Mouse (Mus musculus) ES-E14 (cell line): ENCODE measurements at regions not wholly inside any gene's neighbourhood (a gene's known extent, or its start where the extent isn't known, plus 50 kb on each side); places are given as distances from the start of the nearest gene placed in this dataset.

Source experiments
- DNase-seq: peaks from one replicate; pipeline ENCODE4 v3.0.0-alpha.2; 2013; ENCODE audit warnings: low read depth, low spot score
- H3K27ac ChIP-seq: 2 replicates; pipeline ENCODE4 v1.5.1; 2012; ENCODE audit warnings: low read depth, mild to moderate bottlenecking, low read length, moderate library complexity, mixed read lengths; ENCODE audit not compliant: poor library complexity, insufficient read depth, severe bottlenecking
- H3K36me3 ChIP-seq: 2 replicates; pipeline ENCODE4 v1.6.1; 2012; ENCODE audit warnings: mild to moderate bottlenecking, low read length, moderate library complexity, mixed read lengths; ENCODE audit not compliant: control insufficient read depth, poor library complexity, insufficient read depth, severe bottlenecking
- H3K4me1 ChIP-seq, 2 experiments: fragments of 150-350 bp in 1 of 2; sonication (generic) in 1 of 2; 2 replicates each; pipeline ENCODE4 v1.6.1; 2012; ENCODE audit warnings: low read length in 2 of 2, mild to moderate bottlenecking in 1 of 2, mixed read lengths in 1 of 2; ENCODE audit not compliant: control insufficient read depth in 2 of 2, insufficient read depth in 2 of 2, poor library complexity in 1 of 2
- H3K4me3 ChIP-seq, 2 experiments: fragments of 150-350 bp in 1 of 2; sonication (generic) in 1 of 2; 2 replicates each; pipeline ENCODE4 v1.5.1; 2012; ENCODE audit warnings: low read length in 2 of 2, low read depth in 1 of 2, mild to moderate bottlenecking in 1 of 2, mixed read lengths in 1 of 2; ENCODE audit not compliant: insufficient read depth in 1 of 2, poor library complexity in 1 of 2, severe bottlenecking in 1 of 2
- H3K9ac ChIP-seq: 2 replicates; pipeline ENCODE4 v1.6.1; 2012; ENCODE audit warnings: low read depth, mild to moderate bottlenecking, low read length, mixed read lengths; ENCODE audit not compliant: poor library complexity, insufficient read depth, severe bottlenecking
- H3K9me3 ChIP-seq: fragments of 150-350 bp; sonication (generic); 2 replicates; pipeline ENCODE4 v1.6.1; 2012; ENCODE audit warnings: low read depth, mild to moderate bottlenecking, low read length; ENCODE audit not compliant: control insufficient read depth, insufficient read depth
- CHD2 ChIP-seq: IDR thresholded peaks from 2 replicates; pipeline ENCODE4 v1.6.1; 2014; ENCODE audit warnings: mild to moderate bottlenecking, low read depth, low read length, inconsistent platforms
- HCFC1 ChIP-seq: IDR thresholded peaks from 2 replicates; pipeline ENCODE4 v1.6.1; 2012; ENCODE audit warnings: low read length, inconsistent platforms, borderline replicate concordance; ENCODE audit not compliant: insufficient read depth
- MAFK ChIP-seq: IDR thresholded peaks from 2 replicates; pipeline ENCODE4 v1.6.1; 2014; ENCODE audit warnings: mild to moderate bottlenecking, low read depth, low read length, inconsistent platforms; ENCODE audit not compliant: insufficient read depth
- ZC3H11A ChIP-seq: IDR thresholded peaks from 2 replicates; pipeline ENCODE4 v1.6.1; 2012; ENCODE audit warnings: low read depth, mild to moderate bottlenecking, inconsistent platforms, low read length, borderline replicate concordance
- ZNF384 ChIP-seq: IDR thresholded peaks from 2 replicates; pipeline ENCODE4 v1.6.1; 2012; ENCODE audit warnings: low read depth, low read length, inconsistent platforms
- in situ Hi-C, 2 experiments: fragments of 600-800 bp; cut with MboI; formaldehyde crosslinking; loops; one replicate each; pipeline ENCODE4 v1.15.1; 2025; ENCODE audit warnings: low sequenced_read_pairs in 2 of 2, inconsistent platforms in 1 of 2; ENCODE audit not compliant: unreplicated experiment in 2 of 2

DNA sequence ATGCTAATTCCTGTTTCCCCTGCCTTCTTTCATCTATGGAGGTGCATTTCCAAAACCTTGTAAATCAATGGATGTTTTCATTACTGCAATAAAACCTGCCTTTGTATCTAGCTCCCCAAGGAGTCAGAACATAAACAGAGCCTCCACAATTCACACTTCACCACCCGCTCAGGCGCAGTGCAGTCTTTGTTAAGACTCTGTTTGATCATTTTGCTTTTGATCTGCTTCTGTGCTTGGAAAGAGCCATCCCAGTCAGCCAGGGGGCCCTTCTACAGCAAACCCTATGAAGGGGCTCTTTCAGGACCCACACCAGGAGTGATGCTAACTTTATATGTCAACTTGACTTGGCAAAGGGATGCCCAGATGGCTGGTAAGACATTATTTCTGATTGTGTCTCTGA is 86.7 kb upstream of the Ptprm start:
- H3K4me3 ChIP-seq, result no peak overlapping the region
- no peaks in the 10 kb centered on the region for H3K36me3 ChIP-seq
- H3K27ac ChIP-seq, result no peak overlapping the region
- TF ChIP-seq CHD2 (no peak), HCFC1 (no peak), MAFK (no peak), ZNF384 (no peak), ZC3H11A (no peak)
- H3K9me3 ChIP-seq, result 0 out of 2 replicates have a peak, but pooled peaks cover 1% of the 10 kb centered on the region
- in situ Hi-C loops, result no loop called here
- no peak for DNase-seq
- no peak overlapping the region for H3K9ac ChIP-seq
- H3K4me1 ChIP-seq, result no peaks in the 10 kb centered on the region

DNA sequence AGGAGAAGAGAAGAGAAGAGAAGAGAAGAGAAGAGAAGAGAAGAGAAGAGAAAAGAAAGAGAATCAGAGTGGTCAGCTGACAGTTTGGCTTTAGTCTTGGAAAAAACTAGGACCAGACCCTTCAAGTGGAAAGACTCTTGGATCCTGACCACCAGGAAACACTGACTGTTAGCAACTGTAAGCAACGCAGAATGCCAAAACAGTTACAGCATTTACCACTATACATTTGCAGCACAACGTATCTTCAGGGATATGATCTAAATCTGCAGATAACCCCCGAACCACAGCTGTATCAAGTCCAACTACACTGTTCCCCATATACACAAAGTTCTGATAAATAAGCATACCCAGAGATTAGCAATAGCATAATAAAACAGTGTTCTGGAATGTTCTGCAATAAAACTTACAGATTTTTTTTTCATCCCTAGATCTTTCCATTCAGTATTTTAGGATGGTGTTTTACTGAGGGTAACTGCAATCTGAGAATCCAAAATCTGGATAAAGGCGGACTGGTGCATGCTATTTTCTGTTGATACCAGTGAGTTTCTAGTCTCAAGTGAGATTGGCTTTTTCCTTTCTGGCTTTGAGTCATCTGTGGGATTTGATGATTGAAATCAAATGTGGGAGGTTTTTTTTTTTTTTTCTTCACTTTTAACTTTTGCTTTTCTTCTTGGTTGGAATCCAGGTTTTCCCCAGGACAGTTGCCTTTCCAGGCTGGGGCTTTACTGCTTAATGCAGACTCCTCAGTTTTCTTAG is 65.9 kb upstream of the Ptprm start:
- Histone ChIP-seq H3K9me3 (0 out of 2 replicates have a peak, but pooled peaks cover 2% of the 10 kb centered on the region), H3K4me1 (no peaks in the 10 kb centered on the region), H3K9ac (no peak overlapping the region), H3K4me3 (no peak overlapping the region), H3K36me3 (no peaks in the 10 kb centered on the region), H3K27ac (no peak overlapping the region)
- in situ Hi-C loops, result no loop called here
- no peak for DNase-seq
- TF ChIP-seq HCFC1 (no peak), CHD2 (no peak), MAFK (no peak), ZNF384 (no peak)

DNA sequence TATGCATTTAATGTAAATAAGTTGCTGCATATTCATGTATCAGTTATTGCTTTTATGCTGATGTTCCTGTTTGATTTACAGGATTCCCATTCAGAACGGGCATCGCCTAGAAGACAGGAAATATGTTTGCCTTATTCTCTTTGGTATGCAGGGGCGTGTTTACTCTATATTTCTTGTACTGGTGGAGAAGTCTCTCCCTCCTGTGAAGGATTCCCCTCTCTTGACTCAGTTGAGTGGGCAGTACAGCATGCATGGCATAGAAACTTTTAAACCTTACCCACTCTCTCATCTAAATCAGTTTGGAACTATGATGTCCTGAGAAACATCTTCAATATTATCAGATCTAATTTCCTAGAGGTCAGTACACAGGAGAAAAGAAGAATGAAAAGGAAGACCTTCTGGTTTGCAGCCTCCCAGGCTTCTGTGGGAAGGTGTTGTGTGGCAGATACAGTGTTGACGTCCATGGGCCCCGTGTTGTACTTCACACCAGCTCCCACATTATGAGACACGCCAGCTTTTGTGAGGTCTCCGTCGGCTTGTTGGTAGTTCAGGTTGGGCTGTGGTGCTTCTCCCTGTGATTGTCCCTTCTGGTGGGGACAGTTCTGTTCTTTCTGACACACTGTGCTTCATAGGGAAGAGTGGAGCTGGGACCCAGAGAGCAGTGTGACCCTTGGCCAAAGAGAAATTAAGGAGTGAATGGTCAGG is 58.4 kb upstream of the Ptprm start:
- Histone ChIP-seq H3K9me3 (no peaks in the 10 kb centered on the region), H3K9ac (no peak overlapping the region), H3K4me3 (no peak overlapping the region), H3K27ac (no peak overlapping the region), H3K36me3 (no peaks in the 10 kb centered on the region), H3K4me1 (no peaks in the 10 kb centered on the region)
- no peak for DNase-seq
- TF ChIP-seq HCFC1 (no peak), MAFK (no peak)
- in situ Hi-C loops, result no loop called here

GRCm38 (mm10) chr17:67409911-67410310 is 55.7 kb upstream of the Ptprm start:
- in situ Hi-C loops, result no loop called here

More at GRCm38 (mm10) chr17:67409911-67410310, 55.7 kb upstream of the Ptprm start:
- no peak for DNase-seq
- Histone ChIP-seq H3K4me1 (no peaks in the 10 kb centered on the region), H3K9ac (no peak overlapping the region), H3K4me3 (no peak overlapping the region), H3K9me3 (no peaks in the 10 kb centered on the region), H3K27ac (no peak overlapping the region), H3K36me3 (no peaks in the 10 kb centered on the region)
- TF ChIP-seq CHD2 (no peak), ZC3H11A (no peak), MAFK (no peak), ZNF384 (no peak), HCFC1 (no peak)
